Mouse (Mus musculus): ENCODE results near the gene Memo1. TPM values are rescaled to one million over a fixed set of nuclear protein-coding genes. Genes with fewer than 3 reads are reported as not detected.
"Not testable (repeated sequence)": the region's sequence is repeated elsewhere in the genome, so short reads cannot be mapped to it uniquely, and the experiment has no call there.

Memo1 gene
- 111 and 114 TPM in 2 replicates for polyA plus RNA-seq (2011; ENCODE audit: insufficient read length, low read depth, missing spikeins)

- H3K4me3 ChIP-seq (ENCODE audit: insufficient read depth, low read length), result peak within 1 kb of the TSS; percentile 99
- TF ChIP-seq CTCF (IDR thresholded peaks at IDR 0.05; ENCODE audit: borderline replicate concordance, insufficient read depth, low read length) (no peak), POLR2A (IDR thresholded peaks at IDR 0.05; ENCODE audit: low read depth, low read length) (peak; percentile 53)
- H3K4me1 ChIP-seq (ENCODE audit: control insufficient read depth, insufficient read depth, low read length), result no peaks in the 10 kb centered on the region
- H3K27ac ChIP-seq (ENCODE audit: insufficient read depth, low read length), result peak within 1 kb of the TSS; percentile 99
These were observed at the start of gene Memo1 for GRCm38 (mm10) chr17:74295026-74295970. Gene Memo1, minus strand, starts transcription at chr17:74295521.

GRCm38 (mm10) chr17:74341151-74341550 is 45.8 kb upstream of the Memo1 start:
- H3K4me1 ChIP-seq (ENCODE audit: control insufficient read depth, insufficient read depth, low read length), result peaks cover 2% of the 10 kb centered on the region; the same call in 1 of the 2 replicates
- no peak overlapping the region for H3K27ac ChIP-seq (ENCODE audit: insufficient read depth, low read length)
- H3K4me3 ChIP-seq (ENCODE audit: insufficient read depth, low read length), result no peak overlapping the region
- no peak for TF ChIP-seq CTCF (IDR thresholded peaks at IDR 0.05; ENCODE audit: borderline replicate concordance, insufficient read depth, low read length)
- no peak for TF ChIP-seq POLR2A (IDR thresholded peaks at IDR 0.05; ENCODE audit: low read depth, low read length)

GRCm38 (mm10) chr17:74338937-74339804 is 43.9 kb upstream of the Memo1 start, which contains the start of gene Spast:
Gene Spast, plus strand, starts transcription at chr17:74338987.
- peak within 1 kb of the TSS; percentile 94 for H3K4me3 ChIP-seq (ENCODE audit: insufficient read depth, low read length)
- H3K4me1 ChIP-seq (ENCODE audit: control insufficient read depth, insufficient read depth, low read length), result peaks cover 2% of the 10 kb centered on the region; the same call in 1 of the 2 replicates
- TF ChIP-seq CTCF (IDR thresholded peaks at IDR 0.05; ENCODE audit: borderline replicate concordance, insufficient read depth, low read length) (no peak), POLR2A (IDR thresholded peaks at IDR 0.05; ENCODE audit: low read depth, low read length) (peak; percentile 68)
- H3K27ac ChIP-seq (ENCODE audit: insufficient read depth, low read length), result peak within 1 kb of the TSS; percentile 32

- peak overlapping the region; percentile 22; the same call in 1 of the 2 replicates for H3K27ac ChIP-seq (ENCODE audit: insufficient read depth, low read length)
- peaks cover 2% of the 10 kb centered on the region; the same call in 1 of the 2 replicates for H3K4me1 ChIP-seq (ENCODE audit: control insufficient read depth, insufficient read depth, low read length)
- TF ChIP-seq POLR2A (IDR thresholded peaks at IDR 0.05; ENCODE audit: low read depth, low read length) (peak; percentile 89), CTCF (IDR thresholded peaks at IDR 0.05; ENCODE audit: borderline replicate concordance, insufficient read depth, low read length) (no peak)
- H3K4me3 ChIP-seq (ENCODE audit: insufficient read depth, low read length), result peak overlapping the region; percentile 40
These were observed 43.1 kb upstream of the Memo1 start for GRCm38 (mm10) chr17:74338225-74338931.

GRCm38 (mm10) chr17:74331049-74331676 is 35.8 kb upstream of the Memo1 start:
- Histone ChIP-seq H3K4me1 (ENCODE audit: control insufficient read depth, insufficient read depth, low read length) (no peaks in the 10 kb centered on the region), H3K27ac (ENCODE audit: insufficient read depth, low read length) (no peak overlapping the region), H3K4me3 (ENCODE audit: insufficient read depth, low read length) (no peak overlapping the region)
- TF ChIP-seq POLR2A (IDR thresholded peaks at IDR 0.05; ENCODE audit: low read depth, low read length) (no peak), CTCF (IDR thresholded peaks at IDR 0.05; ENCODE audit: borderline replicate concordance, insufficient read depth, low read length) (no peak)

- H3K4me1 ChIP-seq (ENCODE audit: control insufficient read depth, insufficient read depth, low read length); H3K27ac ChIP-seq (ENCODE audit: insufficient read depth, low read length); H3K4me3 ChIP-seq (ENCODE audit: insufficient read depth, low read length): not testable (repeated sequence)
- peak; percentile 34; the same call in 1 of the 2 replicates for TF ChIP-seq CTCF (IDR thresholded peaks at IDR 0.05; ENCODE audit: borderline replicate concordance, insufficient read depth, low read length)
These were observed 32.8 kb upstream of the Memo1 start for GRCm38 (mm10) chr17:74328146-74328545.

GRCm38 (mm10) chr17:74327195-74327594 is 31.9 kb upstream of the Memo1 start:
- H3K4me1 ChIP-seq (ENCODE audit: control insufficient read depth, insufficient read depth, low read length); H3K4me3 ChIP-seq (ENCODE audit: insufficient read depth, low read length); H3K27ac ChIP-seq (ENCODE audit: insufficient read depth, low read length): not testable (repeated sequence)

- Histone ChIP-seq H3K4me1 (ENCODE audit: control insufficient read depth, insufficient read depth, low read length) (no peaks in the 10 kb centered on the region), H3K4me3 (ENCODE audit: insufficient read depth, low read length) (no peak within 1 kb of the TSS), H3K27ac (ENCODE audit: insufficient read depth, low read length) (no peak within 1 kb of the TSS)
- TF ChIP-seq CTCF (IDR thresholded peaks at IDR 0.05; ENCODE audit: borderline replicate concordance, insufficient read depth, low read length) (no peak), POLR2A (IDR thresholded peaks at IDR 0.05; ENCODE audit: low read depth, low read length) (no peak)
These were observed 28.5 kb upstream of the Memo1 start, which contains the start of gene Dpy30 for GRCm38 (mm10) chr17:74323844-74324243. Gene Dpy30, minus strand, starts transcription at chr17:74323944.
